Mouse (Mus musculus) testis, adult 2 months (tissue): ENCODE results near the gene Gm5788.

Experiments
- CTCF ChIP-seq: fragments of 200-500 bp; IDR thresholded peaks from 2 replicates; pipeline ENCODE4 v1.5.1; 2012; ENCODE audit warnings: low read depth, mild to moderate bottlenecking, inconsistent platforms, low read length, moderate library complexity; ENCODE audit not compliant: control insufficient read depth, insufficient read depth, insufficient replicate concordance
- POLR2A ChIP-seq: fragments of 200-500 bp; IDR thresholded peaks from 2 replicates; pipeline ENCODE4 v1.6.1; 2012; ENCODE audit warnings: low read depth, mild to moderate bottlenecking, inconsistent platforms, low read length, moderate library complexity; ENCODE audit not compliant: control insufficient read depth

GRCm38 (mm10) chr12:87474756-87475155 lies 19.8 kb upstream of the Gm5788 start:
- no peak for TF ChIP-seq CTCF
- TF ChIP-seq POLR2A: no peak
